Mouse (Mus musculus): ENCODE measurements around the gene Omt2b.
A peak's percentile ranks its signal among the peaks of the same experiment; 100 is the strongest.
"Not testable (repeated sequence)": the region's sequence is repeated elsewhere in the genome, so short reads cannot be mapped to it uniquely, and the experiment has no call there.

The Omt2b gene

GRCm38 (mm10) chr9:78327289-78327688, at the start of gene Omt2b:
Omt2b (plus strand) TSS chr9:78327589.
- DNase-seq (ENCODE audit: low read depth, low spot score) = not testable (repeated sequence)

- not testable (repeated sequence) for DNase-seq (ENCODE audit: low read depth, low spot score)
Measured at GRCm38 (mm10) chr9:78282002-78282711, 45.2 kb upstream of the Omt2b start.

- DNase-seq (ENCODE audit: low read depth, low spot score) = not testable (repeated sequence)
Measured at GRCm38 (mm10) chr9:78289063-78289462, 38.3 kb upstream of the Omt2b start.

GRCm38 (mm10) chr9:78289723-78290122, 37.7 kb upstream of the Omt2b start, which contains the start of gene Gm10639:
Gm10639 (plus strand) TSS chr9:78289923.
- not testable (repeated sequence) for DNase-seq (ENCODE audit: low read depth, low spot score)

GRCm38 (mm10) chr9:78292462-78292861, 34.9 kb upstream of the Omt2b start:
- DNase-seq (ENCODE audit: low read depth, low spot score) = not testable (repeated sequence)

GRCm38 (mm10) chr9:78293683-78294082, 33.7 kb upstream of the Omt2b start:
- DNase-seq (ENCODE audit: low read depth, low spot score) = not testable (repeated sequence)

GRCm38 (mm10) chr9:78294781-78295180, 32.6 kb upstream of the Omt2b start:
- not testable (repeated sequence) for DNase-seq (ENCODE audit: low read depth, low spot score)

- DNase-seq (ENCODE audit: low read depth, low spot score) = peak; percentile 52
Measured at GRCm38 (mm10) chr9:78296089-78296488, 31.3 kb upstream of the Omt2b start.

GRCm38 (mm10) chr9:78298232-78298631, 29.2 kb upstream of the Omt2b start:
- DNase-seq (ENCODE audit: low read depth, low spot score) = no peak

GRCm38 (mm10) chr9:78299143-78299542, 28.2 kb upstream of the Omt2b start:
- DNase-seq (ENCODE audit: low read depth, low spot score) = not testable (repeated sequence)

- DNase-seq (ENCODE audit: low read depth, low spot score) = not testable (repeated sequence)
Measured at GRCm38 (mm10) chr9:78308122-78308521, 19.3 kb upstream of the Omt2b start.

GRCm38 (mm10) chr9:78314696-78315095, 12.7 kb upstream of the Omt2b start, which contains the start of gene Omt2a:
Omt2a (minus strand) TSS chr9:78314796.
- no peak for DNase-seq (ENCODE audit: low read depth, low spot score)

- DNase-seq (ENCODE audit: low read depth, low spot score) = peak; percentile 16
Measured at GRCm38 (mm10) chr9:78319499-78319898, 7.9 kb upstream of the Omt2b start.

- DNase-seq (ENCODE audit: low read depth, low spot score) = peak; percentile 6
Measured at GRCm38 (mm10) chr9:78337050-78337449, 9.7 kb downstream of the Omt2b start.

GRCm38 (mm10) chr9:78340324-78340723, 12.9 kb downstream of the Omt2b start:
- DNase-seq (ENCODE audit: low read depth, low spot score) = peak; percentile 30

GRCm38 (mm10) chr9:78342494-78342893, 15.1 kb downstream of the Omt2b start:
- DNase-seq (ENCODE audit: low read depth, low spot score) = not testable (repeated sequence)

- DNase-seq (ENCODE audit: low read depth, low spot score) = not testable (repeated sequence)
Measured at GRCm38 (mm10) chr9:78343055-78343454, 15.7 kb downstream of the Omt2b start.

- DNase-seq (ENCODE audit: low read depth, low spot score) = not testable (repeated sequence)
Measured at GRCm38 (mm10) chr9:78345235-78345634, 17.8 kb downstream of the Omt2b start.

GRCm38 (mm10) chr9:78347004-78347403, 19.6 kb downstream of the Omt2b start:
- no peak for DNase-seq (ENCODE audit: low read depth, low spot score)

GRCm38 (mm10) chr9:78348206-78349004, 21.0 kb downstream of the Omt2b start:
- not testable (repeated sequence) for DNase-seq (ENCODE audit: low read depth, low spot score)

GRCm38 (mm10) chr9:78349141-78349540, 21.8 kb downstream of the Omt2b start:
- DNase-seq (ENCODE audit: low read depth, low spot score) = not testable (repeated sequence)

GRCm38 (mm10) chr9:78350007-78350406, 22.6 kb downstream of the Omt2b start:
- not testable (repeated sequence) for DNase-seq (ENCODE audit: low read depth, low spot score)
